Mouse (Mus musculus) G1E (cell line): Measurements from ENCODE around the gene Erc1. TPM values are rescaled to one million over a fixed set of nuclear protein-coding genes. Genes with fewer than 3 reads are reported as not detected.

Source experiments
- ATAC-seq: 2 replicates; pipeline ENCODE4 v1.8.0; 2016; ENCODE audit warnings: mild to moderate bottlenecking; ENCODE audit not compliant: insufficient number of reproducible peaks, poor library complexity, low FRiP score, severe bottlenecking; ENCODE audit errors: extremely low read depth
- DNase-seq: peaks from one replicate; pipeline ENCODE4 v3.0.0; 2012; ENCODE audit warnings: low spot score
- H3K27me3 ChIP-seq: 2 replicates; pipeline ENCODE4 v1.6.1; 2012; ENCODE audit warnings: mild to moderate bottlenecking, low read length, inconsistent platforms; ENCODE audit not compliant: insufficient read depth
- H3K36me3 ChIP-seq: replicated peaks from 2 replicates; pipeline ENCODE3; 2012; ENCODE audit warnings: mild to moderate bottlenecking, inconsistent platforms
- H3K4me1 ChIP-seq: 2 replicates; pipeline ENCODE4 v1.6.1; 2012; ENCODE audit warnings: low read depth, low read length, inconsistent platforms, mixed read lengths; ENCODE audit not compliant: insufficient read depth
- H3K4me3 ChIP-seq: 2 replicates; pipeline ENCODE4 v1.5.1; 2012; ENCODE audit warnings: low read depth, mild to moderate bottlenecking, inconsistent platforms, low read length, moderate library complexity, mixed read lengths
- H3K9me3 ChIP-seq: replicated peaks from 2 replicates; pipeline ENCODE4 v1.6.1; 2012; ENCODE audit warnings: inconsistent platforms
- CTCF ChIP-seq: IDR thresholded peaks from 2 replicates; pipeline ENCODE4 v1.5.1; 2012; ENCODE audit warnings: low read depth, low read length, inconsistent platforms, mixed read lengths
- GATA1 ChIP-seq: IDR thresholded peaks from 2 replicates; pipeline ENCODE4 v1.6.1; 2012; ENCODE audit warnings: borderline replicate concordance, low read length, inconsistent platforms, mixed read lengths
- GATA2 ChIP-seq: IDR thresholded peaks from 2 replicates; pipeline ENCODE4 v1.6.1; 2012; ENCODE audit warnings: low read depth, low read length, inconsistent platforms, borderline replicate concordance
- POLR2AphosphoS5 ChIP-seq: IDR thresholded peaks from 2 replicates; pipeline ENCODE4 v1.6.1; 2012; ENCODE audit warnings: low read depth, low read length, inconsistent platforms; ENCODE audit not compliant: insufficient replicate concordance
- TAL1 ChIP-seq: conservative IDR thresholded peaks from 2 replicates; pipeline ENCODE4 v1.6.1; 2012; ENCODE audit warnings: low read depth, low read length, inconsistent platforms, mixed read lengths
- polyA plus RNA-seq: library from polyadenylated mRNA; stranded (reverse); fragments of >175 nt; gene quantifications from 2 replicates; pipeline ENCODE4 v1.2.3, GENCODE M21; 2012
- total RNA-seq, 2 experiments: library from RNA; stranded (forward) in 1 of 2; stranded (reverse) in 1 of 2; fragments of 200-1000 nt in 1 of 2; fragments of >200 nt in 1 of 2; fragmentation: Nextera tagmentation in 1 of 2; gene quantifications; 2 replicates each; pipeline ENCODE4 v1.2.3; 2014 to 2017

Gene Erc1
- total and polyA plus RNA-seq, 3 experiments: 2.9 to 21.4 (median 14.4) TPM

- Histone ChIP-seq H3K4me3 (no peak overlapping the region), H3K27me3 (no peaks in the 10 kb centered on the region), H3K9me3 (no peaks in the 10 kb centered on the region), H3K4me1 (no peaks in the 10 kb centered on the region; the same call in 1 of the 2 replicates), H3K36me3 (peaks cover 12% of the 10 kb centered on the region)
- TF ChIP-seq CTCF: no peak
- no peak for TF ChIP-seq GATA2
- TF ChIP-seq GATA1: no peak
- no peak for TF ChIP-seq TAL1
- no peak for TF ChIP-seq POLR2AphosphoS5
- DNase-seq: no peak
- no peak for ATAC-seq
These were observed 138.4 kb downstream of the Erc1 start for GRCm38 (mm10) chr6:119709552-119709951.

DNA sequence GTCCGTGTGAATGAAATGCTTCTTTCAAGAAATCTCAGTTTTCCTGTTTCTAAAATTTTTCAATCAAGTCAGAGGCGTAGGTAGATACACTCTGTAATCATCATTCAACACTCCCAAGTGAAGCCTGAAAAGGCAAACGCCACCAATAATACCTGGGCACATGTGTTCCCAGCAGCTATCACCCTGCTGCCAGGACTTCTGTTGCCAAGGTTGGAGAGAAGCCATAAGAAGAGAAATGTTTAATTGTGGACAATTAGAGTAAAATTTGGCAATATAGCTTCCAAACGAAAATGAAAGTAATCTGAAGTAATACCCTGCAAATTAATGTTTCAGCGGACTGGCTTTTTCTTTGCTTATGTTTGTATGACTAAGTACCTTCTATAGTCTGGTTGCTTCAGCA lies 140.1 kb downstream of the Erc1 start:
- Histone ChIP-seq H3K36me3 (peaks cover 7% of the 10 kb centered on the region), H3K27me3 (no peaks in the 10 kb centered on the region), H3K9me3 (no peaks in the 10 kb centered on the region), H3K4me1 (no peaks in the 10 kb centered on the region; the same call in 1 of the 2 replicates), H3K4me3 (no peak overlapping the region)
- TF ChIP-seq CTCF (no peak), POLR2AphosphoS5 (no peak), GATA2 (no peak), GATA1 (no peak), TAL1 (no peak)
- ATAC-seq (no peak), DNase-seq (no peak)

GRCm38 (mm10) chr6:119704899-119705298 lies 143.1 kb downstream of the Erc1 start:
- peaks cover 3% of the 10 kb centered on the region for H3K36me3 ChIP-seq
- ATAC-seq: no peak

GRCm38 (mm10) chr6:119692754-119693153 lies 155.2 kb downstream of the Erc1 start:
- no peak for TF ChIP-seq GATA2
- TF ChIP-seq TAL1: no peak
- no peak for TF ChIP-seq GATA1
- no peak for TF ChIP-seq POLR2AphosphoS5
- TF ChIP-seq CTCF: no peak
- Histone ChIP-seq H3K4me1 (no peaks in the 10 kb centered on the region), H3K9me3 (no peaks in the 10 kb centered on the region), H3K36me3 (peaks cover 19% of the 10 kb centered on the region), H3K4me3 (no peak overlapping the region), H3K27me3 (no peaks in the 10 kb centered on the region)
- no peak for ATAC-seq
- DNase-seq: no peak

More at GRCm38 (mm10) chr6:119704899-119705298, 143.1 kb downstream of the Erc1 start:
- Histone ChIP-seq H3K9me3 (no peaks in the 10 kb centered on the region), H3K4me1 (no peaks in the 10 kb centered on the region), H3K27me3 (no peaks in the 10 kb centered on the region), H3K4me3 (no peak overlapping the region)
- TF ChIP-seq POLR2AphosphoS5: no peak
- DNase-seq: no peak

- DNase-seq (no peak), ATAC-seq (no peak)
- peaks cover 15% of the 10 kb centered on the region for H3K36me3 ChIP-seq
- no peaks in the 10 kb centered on the region for H3K9me3 ChIP-seq
- no peak for TF ChIP-seq CTCF
- TF ChIP-seq POLR2AphosphoS5: no peak
- TF ChIP-seq TAL1: no peak
- no peak for TF ChIP-seq GATA2
- TF ChIP-seq GATA1: no peak
- no peak overlapping the region for H3K4me3 ChIP-seq
- H3K27me3 ChIP-seq: no peaks in the 10 kb centered on the region
- H3K4me1 ChIP-seq: no peaks in the 10 kb centered on the region
These were observed 161.5 kb downstream of the Erc1 start for GRCm38 (mm10) chr6:119686470-119686869.

GRCm38 (mm10) chr6:119680746-119681145 lies 167.2 kb downstream of the Erc1 start:
- ATAC-seq (no peak), DNase-seq (no peak)
- no peaks in the 10 kb centered on the region for H3K9me3 ChIP-seq
- H3K4me1 ChIP-seq: no peaks in the 10 kb centered on the region
- TF ChIP-seq GATA2 (no peak), CTCF (no peak), GATA1 (no peak), POLR2AphosphoS5 (no peak), TAL1 (no peak)
- H3K4me3 ChIP-seq: no peak overlapping the region
- H3K27me3 ChIP-seq: no peaks in the 10 kb centered on the region
- peaks cover 14% of the 10 kb centered on the region for H3K36me3 ChIP-seq

- Histone ChIP-seq H3K27me3 (no peaks in the 10 kb centered on the region), H3K4me3 (no peak overlapping the region), H3K9me3 (no peaks in the 10 kb centered on the region), H3K36me3 (peaks cover 8% of the 10 kb centered on the region), H3K4me1 (no peaks in the 10 kb centered on the region)
- TF ChIP-seq GATA2 (no peak), GATA1 (no peak), CTCF (no peak), TAL1 (no peak), POLR2AphosphoS5 (no peak)
- ATAC-seq (no peak), DNase-seq (no peak)
These were observed 173.2 kb downstream of the Erc1 start for GRCm38 (mm10) chr6:119674811-119675209.
